Mouse (Mus musculus): ENCODE measurements around the gene Col26a1.

The Col26a1 gene

GRCm38 (mm10) chr5:136806379-136807056 lies 76.5 kb downstream of the Col26a1 start:
- no peak for DNase-seq (ENCODE audit: low spot score)

DNA sequence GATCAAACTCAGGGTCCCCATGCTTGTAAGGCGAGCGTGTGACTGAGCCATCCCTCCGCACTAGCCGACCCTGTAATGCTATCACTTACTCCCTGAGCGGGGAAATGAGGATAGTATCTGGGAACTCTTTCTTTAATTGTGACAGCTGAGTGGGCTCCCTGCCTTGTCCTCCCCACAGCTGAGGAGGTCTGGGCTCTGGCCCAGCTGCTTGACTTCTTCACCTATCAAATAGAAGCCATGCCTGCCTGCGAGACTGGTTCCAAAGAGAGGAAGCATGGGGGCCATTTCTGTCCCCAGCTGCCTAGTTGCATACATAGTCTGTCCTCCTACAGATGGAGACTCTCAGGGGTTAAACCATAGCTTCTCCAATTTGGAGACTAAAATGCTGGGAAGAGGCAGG lies 78.0 kb downstream of the Col26a1 start:
- DNase-seq (ENCODE audit: low spot score) = no peak

- DNase-seq (ENCODE audit: low spot score) = no peak
Measured at GRCm38 (mm10) chr5:136804246-136804645, 78.8 kb downstream of the Col26a1 start.

DNA sequence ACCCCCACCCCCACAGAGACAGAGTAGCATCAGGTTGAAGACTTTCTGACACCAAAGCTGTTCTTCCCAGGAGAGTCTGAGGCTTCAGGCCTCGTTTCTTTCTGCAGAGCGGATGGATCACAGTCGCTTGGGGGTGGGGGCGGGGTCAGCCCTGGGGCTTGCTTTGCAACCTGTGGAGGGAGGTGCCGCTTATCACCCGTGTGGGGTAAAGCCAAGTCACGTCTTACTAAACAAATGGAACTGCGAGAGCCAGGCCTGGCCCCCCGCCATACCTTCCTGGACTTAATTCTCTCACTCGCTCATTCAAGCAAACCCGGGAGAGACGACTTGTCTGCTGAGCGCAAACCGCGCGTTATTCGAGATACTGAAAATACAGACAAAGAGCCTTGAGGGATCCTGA lies 80.3 kb downstream of the Col26a1 start:
- DNase-seq (ENCODE audit: low spot score) = no peak

DNA sequence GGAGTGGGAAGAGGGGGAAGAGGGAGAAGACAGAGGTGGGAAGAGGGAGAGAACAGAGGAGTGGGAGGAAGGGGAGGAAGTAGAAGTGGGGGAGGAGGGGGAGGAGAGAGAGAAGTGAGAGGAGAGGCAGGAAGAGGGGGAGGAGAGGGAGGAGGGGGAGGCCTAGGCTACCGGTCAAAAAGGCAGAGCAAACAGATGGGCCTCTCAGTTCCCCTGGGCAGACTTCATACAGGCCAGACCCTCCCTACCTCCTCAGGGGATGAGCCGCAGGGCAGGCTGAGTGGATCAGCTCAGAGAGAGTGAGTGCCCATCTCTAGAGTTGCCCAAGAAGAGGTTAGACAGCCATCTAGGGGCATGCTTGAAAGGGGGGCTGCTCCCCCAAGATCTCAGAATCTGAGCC lies 86.1 kb downstream of the Col26a1 start:
- DNase-seq (ENCODE audit: low spot score) = no peak

- no peak for DNase-seq (ENCODE audit: low spot score)
Measured at GRCm38 (mm10) chr5:136793807-136794206, 89.2 kb downstream of the Col26a1 start.

GRCm38 (mm10) chr5:136792541-136792940 lies 90.5 kb downstream of the Col26a1 start:
- no peak for DNase-seq (ENCODE audit: low spot score)

GRCm38 (mm10) chr5:136791204-136791603 lies 91.8 kb downstream of the Col26a1 start:
- DNase-seq (ENCODE audit: low spot score) = no peak

- peak; percentile 83 for DNase-seq (ENCODE audit: low spot score)
Measured at GRCm38 (mm10) chr5:136790570-136791196, 92.3 kb downstream of the Col26a1 start.

DNA sequence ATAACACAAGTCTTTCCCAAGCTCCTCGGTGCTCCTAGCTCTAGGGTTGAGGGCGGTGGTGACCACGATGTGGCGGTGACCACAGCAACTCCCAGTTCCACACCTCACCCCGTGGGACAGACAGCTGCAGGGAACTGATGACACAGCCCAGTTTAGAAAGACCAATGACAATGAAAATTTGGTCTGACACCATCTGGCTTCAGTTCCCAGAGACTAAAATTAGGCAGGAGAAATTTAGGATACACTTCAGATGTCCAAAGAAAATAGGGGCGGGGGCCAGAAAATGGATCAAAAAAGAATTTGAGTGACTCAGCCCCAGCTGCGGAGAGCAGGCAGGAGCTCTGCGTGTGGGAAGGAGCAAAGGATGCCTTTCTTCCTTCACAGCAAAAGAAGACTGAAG lies 98.5 kb downstream of the Col26a1 start:
- DNase-seq (ENCODE audit: low spot score) = no peak

DNA sequence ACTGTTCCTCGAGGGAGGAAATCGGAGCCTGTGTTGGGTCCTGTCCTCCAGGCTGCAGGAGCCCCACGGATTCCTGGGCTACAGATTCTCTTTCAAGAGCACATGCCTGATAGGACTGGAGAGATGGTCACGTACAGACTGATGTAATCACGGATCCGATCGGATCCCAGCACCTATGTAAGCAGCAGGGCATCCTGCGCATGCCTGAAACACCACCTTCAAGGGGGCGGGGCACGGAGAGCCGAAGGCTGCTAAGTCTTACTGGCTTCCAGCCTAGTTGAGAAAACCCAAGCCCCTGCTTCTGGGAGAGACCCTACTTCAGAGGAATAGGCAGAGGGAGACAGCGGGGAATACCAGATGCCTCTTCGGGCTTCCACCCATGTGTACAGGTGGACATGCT lies 100.4 kb downstream of the Col26a1 start:
- DNase-seq (ENCODE audit: low spot score) = no peak

- DNase-seq (ENCODE audit: low spot score) = peak; percentile 18
Measured at GRCm38 (mm10) chr5:136780465-136780864, 102.5 kb downstream of the Col26a1 start.

GRCm38 (mm10) chr5:136779946-136780345 lies 103.1 kb downstream of the Col26a1 start:
- no peak for DNase-seq (ENCODE audit: low spot score)

DNA sequence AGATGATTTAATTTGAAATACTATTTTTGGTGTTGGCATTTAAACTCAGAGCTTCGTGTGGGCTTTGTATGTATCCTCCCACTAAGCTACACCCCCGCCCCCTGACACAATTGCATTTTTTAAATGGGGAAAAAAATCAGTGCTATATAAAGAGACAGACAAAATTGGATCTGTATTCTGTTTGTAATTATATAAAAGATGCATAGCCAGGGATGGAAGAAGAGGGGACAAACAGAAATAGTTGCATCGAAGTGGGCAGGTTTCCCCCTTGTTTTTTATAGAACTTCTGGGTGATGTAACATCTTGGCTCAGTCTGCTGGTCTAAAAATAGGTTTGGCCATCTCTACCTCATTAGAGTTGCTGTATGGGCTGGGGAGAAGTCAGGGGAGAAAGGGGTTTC lies 107.5 kb downstream of the Col26a1 start:
- no peak for DNase-seq (ENCODE audit: low spot score)

DNA sequence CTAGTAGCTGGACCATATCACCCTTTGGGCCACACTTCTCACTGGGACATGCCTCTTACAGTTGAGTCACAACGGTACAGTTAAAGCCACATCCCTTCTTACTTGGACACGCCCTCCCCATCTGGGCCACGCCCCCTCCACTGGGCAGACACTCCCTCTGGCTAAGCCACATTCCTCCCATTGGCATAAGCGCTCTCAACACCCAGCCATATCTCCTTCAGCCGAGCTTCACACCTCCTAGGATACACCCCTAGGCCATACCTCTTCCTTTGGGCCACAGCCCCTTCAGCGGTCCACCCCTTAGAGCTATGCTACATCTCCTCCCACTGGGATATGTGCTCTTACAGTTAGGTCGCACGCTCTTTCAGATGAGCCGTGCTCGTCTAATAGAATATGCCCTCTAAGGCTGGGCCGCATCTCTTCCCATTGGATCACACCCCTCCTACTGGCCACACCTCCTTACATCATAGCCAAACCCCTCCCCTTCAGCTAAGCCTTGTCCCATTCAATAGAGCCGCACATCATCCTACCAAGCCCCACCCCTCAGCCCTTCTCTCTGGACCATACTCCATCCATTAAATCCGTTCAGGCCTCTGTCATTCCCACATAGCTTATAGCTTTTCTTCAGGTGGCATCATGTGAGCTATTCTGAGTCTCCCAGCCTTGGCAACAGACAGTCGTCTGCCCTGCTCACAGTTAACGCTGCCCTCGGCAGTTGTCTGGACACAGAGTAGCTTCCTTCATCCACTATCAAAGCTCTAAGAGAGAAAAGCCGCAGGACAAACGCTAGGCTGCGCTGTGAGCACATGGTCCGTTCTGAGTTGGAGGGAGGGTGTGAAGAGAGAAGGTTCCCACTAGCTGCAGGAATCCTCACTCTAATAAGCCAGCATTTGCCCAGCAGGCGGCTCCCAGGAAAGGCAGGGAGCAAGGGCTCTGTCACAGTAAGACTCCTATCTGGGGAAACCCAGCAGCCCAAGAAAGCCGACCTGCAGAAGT lies 109.7 kb downstream of the Col26a1 start:
- DNase-seq (ENCODE audit: low spot score) = no peak

- no peak for DNase-seq (ENCODE audit: low spot score)
Measured at GRCm38 (mm10) chr5:136771132-136771531, 111.9 kb downstream of the Col26a1 start.

DNA sequence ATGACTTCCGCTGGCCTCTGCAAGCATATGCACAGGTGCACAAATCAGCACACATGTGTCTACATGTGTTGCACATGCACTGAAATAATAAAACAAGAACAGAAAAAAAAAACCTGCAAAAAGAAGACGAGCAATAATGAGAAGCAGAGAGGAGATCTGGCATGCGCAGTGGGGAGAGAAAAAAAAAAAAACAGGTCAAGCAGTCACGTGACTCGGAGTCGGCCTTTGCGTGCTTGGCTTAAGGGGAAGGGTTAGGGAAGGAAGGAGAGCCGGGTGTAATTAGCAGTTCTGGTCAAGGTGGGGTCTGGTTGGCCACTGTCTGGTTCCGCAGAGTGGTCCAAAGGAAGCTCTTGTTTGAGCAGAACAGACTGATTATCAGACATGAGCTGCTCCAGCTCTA lies 115.7 kb downstream of the Col26a1 start:
- no peak for DNase-seq (ENCODE audit: low spot score)

- no peak for DNase-seq (ENCODE audit: low spot score)
Measured at GRCm38 (mm10) chr5:136764157-136764669, 118.8 kb downstream of the Col26a1 start.

DNA sequence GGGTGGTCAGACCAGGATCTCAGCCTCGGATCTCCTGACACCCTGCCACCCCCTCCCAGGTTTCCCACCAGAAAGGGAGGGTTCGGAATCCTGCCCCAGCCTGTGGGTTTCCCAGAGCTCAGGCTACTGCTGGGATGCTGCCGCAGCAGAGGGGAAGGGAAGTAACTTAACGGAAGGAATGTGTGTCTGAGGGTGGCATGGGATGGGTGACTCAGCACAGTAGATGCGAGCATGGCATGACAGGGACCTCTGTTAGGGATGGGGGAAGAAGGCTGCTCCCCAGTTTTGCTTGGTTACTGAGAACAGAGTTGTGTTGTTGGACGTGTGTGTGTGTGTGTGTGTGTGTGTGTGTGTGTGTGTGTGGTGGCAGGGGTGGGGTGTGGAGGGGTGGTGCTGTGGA lies 122.7 kb downstream of the Col26a1 start:
- no peak for DNase-seq (ENCODE audit: low spot score)

GRCm38 (mm10) chr5:136759781-136760180 lies 123.2 kb downstream of the Col26a1 start:
- DNase-seq (ENCODE audit: low spot score) = no peak

- peak; percentile 50 for DNase-seq (ENCODE audit: low spot score)
Measured at GRCm38 (mm10) chr5:136755696-136756095, 127.3 kb downstream of the Col26a1 start.

GRCm38 (mm10) chr5:136754053-136754591 lies 128.9 kb downstream of the Col26a1 start:
- no peak for DNase-seq (ENCODE audit: low spot score)

All from lung, postnatal 25 days (tissue).